Mouse (Mus musculus) erythroblast, adult 5-6 weeks (primary cell): ENCODE data around the gene Uckl1. TPM values are rescaled to one million over a fixed set of nuclear protein-coding genes. Genes with fewer than 3 reads are reported as not detected.
A peak's percentile ranks its signal among the peaks of the same experiment; 100 is the strongest.

ENCODE experiments used
- ATAC-seq: replicated peaks from 2 replicates; pipeline ENCODE4 v1.8.0; 2016; ENCODE audit warnings: moderate number of reproducible peaks, mild to moderate bottlenecking, moderate TSS enrichment, inconsistent platforms; ENCODE audit not compliant: poor library complexity, low FRiP score, severe bottlenecking
- total RNA-seq, 2 experiments: library from RNA; stranded (forward) in 1 of 2; stranded (reverse) in 1 of 2; fragments of 150-400 nt in 1 of 2; fragments of 200-764, 138-1000 nt in 1 of 2; gene quantifications; 2 replicates each; pipeline versions ENCODE4 v1.2.3 to v1.2.4; 2015 to 2017; ENCODE audit warnings: low replicate concordance in 2 of 2

Uckl1 gene
- total RNA-seq, 2 experiments from 2014 or later = 16.0 to 18.8 TPM

DNA sequence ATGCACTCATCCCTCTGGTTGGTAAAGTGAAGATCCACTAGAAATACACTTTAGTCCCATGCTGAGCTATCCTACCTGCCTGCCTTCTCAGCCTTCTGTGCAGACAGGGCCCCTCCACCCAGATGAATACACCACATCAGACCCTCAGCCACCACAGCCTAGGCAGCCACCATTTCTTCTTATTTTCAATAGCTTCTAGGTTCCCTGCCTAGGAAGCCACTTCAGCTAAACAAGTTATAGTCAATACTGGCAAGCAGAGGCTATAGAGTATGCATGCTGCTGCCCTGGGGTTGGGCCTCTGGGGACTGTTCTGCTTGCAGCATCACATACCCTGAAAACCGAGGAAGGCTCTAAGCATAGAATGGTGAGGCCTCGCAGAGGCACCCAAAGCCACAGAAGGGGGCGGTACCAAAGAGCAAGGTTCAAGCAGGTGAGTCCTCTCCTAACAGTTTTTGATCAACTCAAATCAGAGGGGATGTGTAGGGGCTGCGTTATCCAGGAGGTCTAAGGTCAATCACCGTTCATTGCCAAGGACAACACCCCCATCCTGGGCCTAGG, 6.9 kb upstream of the Uckl1 start, which contains the start of gene Prpf6:
Gene Prpf6 (plus strand): TSS at position 341 of the 558 bp plus-strand sequence.
- no peak for ATAC-seq

GRCm38 (mm10) chr2:181590471-181590870, 5.8 kb upstream of the Uckl1 start:
- no peak for ATAC-seq

DNA sequence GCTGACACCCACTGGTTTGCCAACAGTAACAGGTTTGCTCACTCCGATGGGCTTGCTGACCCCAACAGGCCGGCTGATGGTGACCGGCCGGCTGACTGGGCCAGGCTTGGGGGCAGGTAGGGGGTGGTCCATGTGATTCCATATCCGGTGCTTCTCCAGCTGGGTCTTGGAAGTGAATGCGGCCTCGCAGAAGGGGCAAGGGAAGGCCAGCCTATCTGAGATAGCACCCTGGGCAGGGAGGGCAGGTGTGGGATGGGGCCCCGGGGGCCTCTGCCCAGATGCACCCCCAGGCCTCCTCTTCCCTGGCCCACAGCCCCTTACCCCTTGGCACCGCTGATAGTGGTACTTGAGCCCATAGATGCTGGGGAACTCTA, 5.0 kb upstream of the Uckl1 start:
- no peak for ATAC-seq

- no peak for ATAC-seq
These were observed 4.5 kb upstream of the Uckl1 start for GRCm38 (mm10) chr2:181589011-181589731.

DNA sequence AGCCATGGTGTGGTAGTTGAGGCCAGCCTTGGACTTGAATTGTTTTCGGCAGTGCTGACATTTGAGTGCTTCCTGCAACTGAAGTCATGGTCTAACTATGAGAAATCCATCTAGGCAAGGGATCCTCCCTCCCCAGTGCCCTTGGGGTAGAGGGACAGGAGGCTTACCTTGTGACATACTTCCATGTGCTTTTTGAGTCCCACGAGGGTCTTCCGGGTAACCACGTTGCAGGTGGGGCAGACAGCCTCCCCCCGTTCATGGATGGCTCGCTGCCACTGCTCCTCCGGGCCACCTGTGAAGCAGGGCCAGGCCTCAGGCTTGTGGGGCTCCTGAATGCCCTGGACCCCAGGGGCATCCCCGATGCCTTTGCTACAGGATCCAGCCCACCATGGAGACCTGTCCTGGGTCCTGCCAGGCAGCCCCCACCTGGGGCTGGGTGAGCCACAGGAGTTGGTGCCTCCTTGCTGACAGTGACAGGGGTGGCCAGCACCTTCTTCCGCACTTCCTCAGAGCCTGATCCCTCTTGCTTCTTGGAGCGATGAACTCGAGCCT, 3.6 kb upstream of the Uckl1 start:
- no peak for ATAC-seq

DNA sequence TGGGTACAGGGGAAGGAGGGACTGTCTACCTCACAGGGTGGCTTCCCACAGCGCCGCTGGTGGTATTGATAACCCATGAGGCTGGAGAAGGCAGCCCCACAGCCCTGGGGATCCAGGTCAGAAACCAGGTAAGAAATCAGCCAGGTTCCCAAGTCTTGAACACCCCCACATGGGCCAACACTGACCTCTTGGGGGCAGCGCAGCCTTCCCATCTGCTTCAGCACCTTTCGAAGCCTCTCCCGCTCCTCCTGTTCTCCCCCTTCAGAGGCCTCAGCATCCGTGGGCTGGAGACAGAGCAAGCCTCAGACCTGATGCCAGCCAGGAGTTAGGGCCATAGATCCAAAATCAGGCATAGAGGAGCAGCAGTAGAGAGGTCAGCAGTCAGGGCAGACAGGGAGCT, 3.1 kb upstream of the Uckl1 start:
- ATAC-seq = no peak

GRCm38 (mm10) chr2:181586124-181586523, 1.4 kb upstream of the Uckl1 start:
- ATAC-seq = no peak

GRCm38 (mm10) chr2:181585506-181585905, 814 bp upstream of the Uckl1 start:
- no peak for ATAC-seq

GRCm38 (mm10) chr2:181583460-181584257, 1.0 kb downstream of the Uckl1 start:
- no peak for ATAC-seq

- no peak for ATAC-seq
These were observed 1.8 kb downstream of the Uckl1 start for GRCm38 (mm10) chr2:181582939-181583338.

GRCm38 (mm10) chr2:181582358-181582757, 2.3 kb downstream of the Uckl1 start:
- no peak for ATAC-seq

DNA sequence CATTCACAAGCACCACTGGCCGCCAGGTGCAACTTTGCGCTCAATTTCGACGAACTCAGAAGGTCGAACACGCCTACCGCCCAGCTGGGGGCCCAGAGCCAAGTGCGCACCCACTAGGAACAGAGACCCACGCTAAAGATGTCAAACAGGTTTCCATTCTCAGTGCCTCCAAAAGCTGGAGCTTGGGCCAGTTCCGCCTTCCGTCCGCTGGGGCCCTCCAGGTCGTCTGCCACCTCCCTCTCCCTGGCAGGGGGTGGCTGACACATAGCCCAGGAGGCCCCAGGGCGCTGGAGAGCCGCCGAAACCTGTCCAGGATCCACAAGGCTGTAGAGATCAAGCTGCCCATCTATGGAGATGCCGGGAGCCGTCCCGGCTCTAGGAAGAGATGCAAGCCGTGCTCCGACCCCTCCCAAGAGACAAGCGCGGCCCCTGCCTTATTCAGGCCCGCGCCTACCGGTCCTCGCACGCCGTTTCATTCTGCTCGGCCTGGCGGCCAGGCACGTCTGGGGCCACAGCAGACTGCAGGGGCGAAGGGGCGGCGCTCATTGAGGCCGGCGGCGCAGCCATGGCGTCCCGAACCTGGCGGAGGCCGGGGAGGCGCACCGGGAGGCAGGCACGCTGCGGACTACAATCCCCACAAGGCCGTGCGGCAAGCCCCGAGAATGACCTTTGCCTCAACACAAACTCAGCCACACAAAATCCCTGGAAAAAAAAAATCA, 3.1 kb downstream of the Uckl1 start:
- ATAC-seq = peak; percentile 75

DNA sequence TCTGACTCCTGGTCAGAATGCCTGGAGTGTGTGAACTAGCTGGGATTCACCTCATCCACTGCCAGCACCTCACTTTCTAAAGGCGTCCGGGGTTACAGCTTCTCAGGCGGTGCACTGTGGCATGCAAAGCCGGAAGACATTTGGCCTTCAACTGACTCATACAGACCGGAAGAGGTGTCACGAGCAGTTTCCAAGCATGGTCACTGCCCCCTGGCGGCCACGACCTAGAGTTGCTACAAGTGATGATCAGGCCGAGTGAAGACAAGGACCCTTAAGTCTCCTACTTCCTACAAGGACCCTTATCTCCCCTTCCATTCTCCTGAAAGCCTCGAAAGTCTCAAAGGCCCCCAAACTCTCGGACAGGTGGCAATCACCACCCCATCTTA, 3.7 kb downstream of the Uckl1 start:
- ATAC-seq = peak; percentile 83

- no peak for ATAC-seq
These were observed 4.4 kb downstream of the Uckl1 start for GRCm38 (mm10) chr2:181580131-181580772.

DNA sequence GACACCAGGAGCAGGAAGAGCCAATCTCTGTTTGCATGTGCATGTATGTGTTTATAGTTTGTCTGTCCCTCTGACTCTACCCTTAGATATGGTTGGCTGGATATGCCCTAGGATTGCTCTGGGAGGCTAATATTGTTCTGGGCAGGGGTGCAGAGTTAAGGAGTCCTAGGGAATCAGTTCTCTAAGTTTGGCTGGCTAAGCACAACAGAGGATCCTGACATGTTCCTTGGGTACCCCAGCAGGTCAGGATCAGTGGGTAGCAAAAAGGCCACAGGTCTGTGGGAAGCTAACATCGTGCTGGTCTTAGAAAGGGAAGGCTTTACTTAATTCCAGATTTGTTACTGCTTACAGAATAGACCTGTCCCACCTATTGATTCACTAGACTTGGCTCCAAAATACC, 5.0 kb downstream of the Uckl1 start:
- ATAC-seq = no peak

DNA sequence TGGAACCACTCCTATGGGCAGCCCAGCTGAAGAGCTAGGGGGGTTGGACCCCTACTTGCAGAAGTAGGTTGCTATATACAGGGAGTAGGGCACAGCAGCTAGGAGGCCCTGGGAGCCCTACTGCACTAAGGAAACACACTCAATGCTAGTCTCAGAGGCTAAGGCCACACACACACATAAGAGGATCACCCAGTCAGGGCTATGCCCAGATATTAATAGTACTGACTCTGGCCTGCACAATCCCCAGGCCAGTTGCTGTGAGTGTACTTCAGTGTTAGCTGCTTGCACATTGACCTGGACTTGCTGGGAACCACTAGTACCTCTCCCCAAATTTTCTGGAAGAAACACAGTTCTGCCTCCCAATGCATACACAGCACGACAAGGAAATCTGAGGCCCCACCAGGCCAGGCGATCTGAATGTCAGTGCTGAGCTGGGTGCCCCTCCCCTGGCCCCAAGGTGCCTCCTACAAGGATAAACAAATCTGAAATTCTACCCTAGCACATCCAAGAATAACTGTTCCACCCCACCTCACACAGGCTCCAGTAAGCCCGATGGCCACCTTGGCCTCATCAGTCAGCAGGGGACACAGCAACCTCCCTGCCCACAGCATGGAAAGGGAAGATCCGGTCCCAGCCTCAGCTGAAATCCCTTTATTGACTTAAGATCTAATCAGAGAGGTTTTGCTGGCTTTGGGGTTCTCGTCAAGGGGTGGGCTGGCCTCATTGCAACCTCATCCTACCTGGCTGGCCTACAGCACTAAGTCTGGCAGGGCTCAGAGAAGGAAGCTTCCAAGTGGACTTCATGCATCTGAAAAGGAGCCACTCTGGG, 5.7 kb downstream of the Uckl1 start:
- no peak for ATAC-seq

GRCm38 (mm10) chr2:181577981-181578581, 6.6 kb downstream of the Uckl1 start:
- no peak for ATAC-seq

DNA sequence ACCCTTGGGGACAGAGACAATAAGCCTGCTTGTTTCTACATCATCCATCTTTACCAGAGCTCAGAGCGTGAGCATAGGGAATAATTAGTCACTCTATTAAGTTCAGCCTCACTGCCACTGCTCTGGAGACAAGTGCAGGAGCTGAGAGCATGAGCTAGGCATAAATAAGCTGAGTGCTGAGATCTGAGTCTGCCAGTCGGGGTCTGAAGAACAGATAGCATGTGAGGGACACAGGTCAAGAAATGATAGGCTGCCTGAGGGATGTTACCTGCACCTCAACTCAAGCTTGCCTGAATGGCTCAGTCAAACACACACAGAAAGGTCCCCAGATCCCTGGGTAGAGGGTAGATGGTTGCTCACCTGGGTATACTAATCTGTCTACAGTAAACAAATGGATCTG, 7.6 kb downstream of the Uckl1 start:
- ATAC-seq = no peak
